Mouse (Mus musculus): ENCODE measurements at regions not wholly inside any gene's neighbourhood (a gene's known extent, or its start where the extent isn't known, plus 50 kb on each side); places are given as distances from the start of the nearest gene placed in this dataset.

- no peak for TF ChIP-seq CTCF (IDR thresholded peaks at IDR 0.05; ENCODE audit: borderline replicate concordance, insufficient read depth, low read length)
- TF ChIP-seq POLR2A (IDR thresholded peaks at IDR 0.05; ENCODE audit: low read depth, low read length): no peak
- Histone ChIP-seq H3K27ac (ENCODE audit: insufficient read depth, low read length) (no peak overlapping the region), H3K4me3 (ENCODE audit: insufficient read depth, low read length) (no peak overlapping the region), H3K4me1 (ENCODE audit: control insufficient read depth, insufficient read depth, low read length) (no peaks in the 10 kb centered on the region)
Measured at GRCm38 (mm10) chr14:102291361-102291760, 561.6 kb downstream of the Lmo7 start.

GRCm38 (mm10) chr14:102250076-102250475, 520.3 kb downstream of the Lmo7 start:
- TF ChIP-seq CTCF (IDR thresholded peaks at IDR 0.05; ENCODE audit: borderline replicate concordance, insufficient read depth, low read length) (no peak), POLR2A (IDR thresholded peaks at IDR 0.05; ENCODE audit: low read depth, low read length) (no peak)
- no peaks in the 10 kb centered on the region for H3K4me1 ChIP-seq (ENCODE audit: control insufficient read depth, insufficient read depth, low read length)
- H3K27ac ChIP-seq (ENCODE audit: insufficient read depth, low read length): no peak overlapping the region
- no peak overlapping the region for H3K4me3 ChIP-seq (ENCODE audit: insufficient read depth, low read length)

- Histone ChIP-seq H3K4me3 (ENCODE audit: insufficient read depth, low read length) (no peak overlapping the region), H3K4me1 (ENCODE audit: control insufficient read depth, insufficient read depth, low read length) (no peaks in the 10 kb centered on the region), H3K27ac (ENCODE audit: insufficient read depth, low read length) (no peak overlapping the region)
- TF ChIP-seq POLR2A (IDR thresholded peaks at IDR 0.05; ENCODE audit: low read depth, low read length): no peak
- no peak for TF ChIP-seq CTCF (IDR thresholded peaks at IDR 0.05; ENCODE audit: borderline replicate concordance, insufficient read depth, low read length)
Measured at GRCm38 (mm10) chr14:102248581-102248980, 518.8 kb downstream of the Lmo7 start.

GRCm38 (mm10) chr14:102248023-102248422, 518.3 kb downstream of the Lmo7 start:
- no peaks in the 10 kb centered on the region for H3K4me1 ChIP-seq (ENCODE audit: control insufficient read depth, insufficient read depth, low read length)
- no peak for TF ChIP-seq POLR2A (IDR thresholded peaks at IDR 0.05; ENCODE audit: low read depth, low read length)
- no peak for TF ChIP-seq CTCF (IDR thresholded peaks at IDR 0.05; ENCODE audit: borderline replicate concordance, insufficient read depth, low read length)

GRCm38 (mm10) chr14:102243806-102244536, 514.2 kb downstream of the Lmo7 start:
- H3K4me3 ChIP-seq (ENCODE audit: insufficient read depth, low read length): no peak overlapping the region
- no peaks in the 10 kb centered on the region for H3K4me1 ChIP-seq (ENCODE audit: control insufficient read depth, insufficient read depth, low read length)
- H3K27ac ChIP-seq (ENCODE audit: insufficient read depth, low read length): no peak overlapping the region
- TF ChIP-seq CTCF (IDR thresholded peaks at IDR 0.05; ENCODE audit: borderline replicate concordance, insufficient read depth, low read length): no peak
- TF ChIP-seq POLR2A (IDR thresholded peaks at IDR 0.05; ENCODE audit: low read depth, low read length): no peak

More at GRCm38 (mm10) chr14:102248023-102248422, 518.3 kb downstream of the Lmo7 start:
- Histone ChIP-seq H3K4me3 (ENCODE audit: insufficient read depth, low read length) (no peak overlapping the region), H3K27ac (ENCODE audit: insufficient read depth, low read length) (no peak overlapping the region)

- no peak overlapping the region for H3K4me3 ChIP-seq (ENCODE audit: insufficient read depth, low read length)
Measured at GRCm38 (mm10) chr14:102216581-102217368, 487.0 kb downstream of the Lmo7 start.

GRCm38 (mm10) chr14:102215267-102215964, 485.7 kb downstream of the Lmo7 start:
- Histone ChIP-seq H3K4me3 (ENCODE audit: insufficient read depth, low read length) (no peak overlapping the region), H3K27ac (ENCODE audit: insufficient read depth, low read length) (no peak overlapping the region), H3K4me1 (ENCODE audit: control insufficient read depth, insufficient read depth, low read length) (peaks cover 5% of the 10 kb centered on the region; the same call in 1 of the 2 replicates)
- TF ChIP-seq CTCF (IDR thresholded peaks at IDR 0.05; ENCODE audit: borderline replicate concordance, insufficient read depth, low read length): no peak
- TF ChIP-seq POLR2A (IDR thresholded peaks at IDR 0.05; ENCODE audit: low read depth, low read length): no peak

More at GRCm38 (mm10) chr14:102216581-102217368, 487.0 kb downstream of the Lmo7 start:
- no peak overlapping the region for H3K27ac ChIP-seq (ENCODE audit: insufficient read depth, low read length)
- no peak for TF ChIP-seq POLR2A (IDR thresholded peaks at IDR 0.05; ENCODE audit: low read depth, low read length)
- H3K4me1 ChIP-seq (ENCODE audit: control insufficient read depth, insufficient read depth, low read length): peaks cover 5% of the 10 kb centered on the region; the same call in 1 of the 2 replicates

GRCm38 (mm10) chr14:102212079-102212478, 482.3 kb downstream of the Lmo7 start:
- TF ChIP-seq CTCF (IDR thresholded peaks at IDR 0.05; ENCODE audit: borderline replicate concordance, insufficient read depth, low read length) (no peak), POLR2A (IDR thresholded peaks at IDR 0.05; ENCODE audit: low read depth, low read length) (no peak)
- peaks cover 5% of the 10 kb centered on the region; the same call in 1 of the 2 replicates for H3K4me1 ChIP-seq (ENCODE audit: control insufficient read depth, insufficient read depth, low read length)
- H3K4me3 ChIP-seq (ENCODE audit: insufficient read depth, low read length): no peak overlapping the region
- H3K27ac ChIP-seq (ENCODE audit: insufficient read depth, low read length): no peak overlapping the region

GRCm38 (mm10) chr14:102204881-102205671, 475.3 kb downstream of the Lmo7 start:
- no peak overlapping the region for H3K4me3 ChIP-seq (ENCODE audit: insufficient read depth, low read length)
- no peak for TF ChIP-seq POLR2A (IDR thresholded peaks at IDR 0.05; ENCODE audit: low read depth, low read length)
- TF ChIP-seq CTCF (IDR thresholded peaks at IDR 0.05; ENCODE audit: borderline replicate concordance, insufficient read depth, low read length): no peak
- no peaks in the 10 kb centered on the region for H3K4me1 ChIP-seq (ENCODE audit: control insufficient read depth, insufficient read depth, low read length)

More at GRCm38 (mm10) chr14:102204881-102205671, 475.3 kb downstream of the Lmo7 start:
- H3K27ac ChIP-seq (ENCODE audit: insufficient read depth, low read length): no peak overlapping the region

Data from embryonic fibroblast, embryonic 13.5 days (primary cell).